13 mouse cellular contexts compared by ENCODE assay signal in genomic region chr19:8702458-8702857, GRCm38 (mm10). TPM values are rescaled to one million over a fixed set of nuclear protein-coding genes. Genes with fewer than 3 reads are reported as not detected.
DNase-seq lines count a peak whose midpoint lies in the region; ATAC-seq and TF ChIP-seq lines count a peak whose summit lies in the region.
"Had no signal": no experiment of that assay in that cellular context is flagged by ENCODE, and none has a peak within 500 bp of the region (broad histone marks: within the 10 kb centered on the region; RNA-seq: fewer than 3 reads in every experiment).

No protein-coding gene starts in this region.

- peaks cover under 1% of the 10 kb centered on the region for H3K36me3 ChIP-seq in heart, embryonic 11.5 days (ENCODE audit: control insufficient read depth, insufficient read depth, low read length)
- peaks cover 10% of the 10 kb centered on the region for H3K36me3 ChIP-seq in ES-Bruce4 (ENCODE audit: control insufficient read depth, insufficient read depth, low read length, poor library complexity, severe bottlenecking)
- peaks cover 10% of the 10 kb centered on the region for H3K36me3 ChIP-seq in heart, postnatal 0 days (replicated peaks; ENCODE audit: control insufficient read depth, insufficient read depth, low read length)
- H3K36me3 ChIP-seq in forebrain, postnatal 0 days (ENCODE audit: insufficient read depth) = peaks cover 8% of the 10 kb centered on the region
- peaks cover 5% of the 10 kb centered on the region for H3K36me3 ChIP-seq in forebrain, embryonic 16.5 days (ENCODE audit: control insufficient read depth, insufficient read depth)

- no peak for ATAC-seq in heart, embryonic 11.5 days (replicated peaks; ENCODE audit: insufficient number of reproducible peaks, low FRiP score, low TSS enrichment)
- no peak for ATAC-seq in heart, postnatal 0 days (ENCODE audit: insufficient read depth, low read depth)
- ATAC-seq in forebrain, postnatal 0 days = no peak
- ATAC-seq in forebrain, embryonic 16.5 days = no peak

- no peak overlapping the region for H3K4me2 ChIP-seq in heart, embryonic 11.5 days
- no peak overlapping the region for H3K4me2 ChIP-seq in heart, postnatal 0 days (ENCODE audit: low read depth, low read length)
- no peak overlapping the region for H3K4me2 ChIP-seq in forebrain, postnatal 0 days (ENCODE audit: low read depth)
- no peak overlapping the region for H3K4me2 ChIP-seq in forebrain, embryonic 16.5 days (ENCODE audit: low read length)
- H3K4me2 ChIP-seq: lung, embryonic 15.5 days had no signal

- TF ChIP-seq POLR2A in ES-Bruce4 (IDR thresholded peaks at IDR 0.05; ENCODE audit: insufficient read depth, low read length) = no peak

- TF ChIP-seq CTCF in ES-Bruce4 (IDR thresholded peaks at IDR 0.05; ENCODE audit: low read depth, low read length) = no peak
- no peak for TF ChIP-seq CTCF in heart, postnatal 0 days (IDR thresholded peaks at IDR 0.05; ENCODE audit: low read depth)
- no peak for TF ChIP-seq CTCF in forebrain, postnatal 0 days (IDR thresholded peaks at IDR 0.05; ENCODE audit: low read depth)

- H3K4me1 ChIP-seq in heart, embryonic 11.5 days (ENCODE audit: control insufficient read depth, insufficient read depth, low read length) = no peaks in the 10 kb centered on the region
- H3K4me1 ChIP-seq in ES-Bruce4 (ENCODE audit: control insufficient read depth, insufficient read depth, low read length) = peaks cover 3% of the 10 kb centered on the region
- no peaks in the 10 kb centered on the region for H3K4me1 ChIP-seq in heart, postnatal 0 days (ENCODE audit: control insufficient read depth, insufficient read depth)
- H3K4me1 ChIP-seq in forebrain, postnatal 0 days (ENCODE audit: insufficient read depth) = no peaks in the 10 kb centered on the region
- no peaks in the 10 kb centered on the region for H3K4me1 ChIP-seq in forebrain, embryonic 16.5 days (replicated peaks; ENCODE audit: control insufficient read depth, insufficient read depth, low read length)
- H3K4me1 ChIP-seq: lung, embryonic 15.5 days had no signal

- no peak overlapping the region for H3K9ac ChIP-seq in heart, embryonic 11.5 days (ENCODE audit: low read depth, low read length)
- H3K9ac ChIP-seq in ES-Bruce4 (ENCODE audit: low read depth, poor library complexity, severe bottlenecking) = 0 out of 2 replicates have a peak overlapping the region, but pooled peaks have one; percentile 2
- no peak overlapping the region for H3K9ac ChIP-seq in heart, postnatal 0 days (replicated peaks; ENCODE audit: low read depth, low read length)
- H3K9ac ChIP-seq in forebrain, postnatal 0 days = no peak overlapping the region
- no peak overlapping the region for H3K9ac ChIP-seq in forebrain, embryonic 16.5 days (replicated peaks; ENCODE audit: low read depth, low read length)
- H3K9ac ChIP-seq: lung, embryonic 15.5 days had no signal

- 0 out of 2 replicates have a peak, but pooled peaks have one; percentile 19 for TF ChIP-seq EP300 in ES-Bruce4 (IDR thresholded peaks at IDR 0.05; ENCODE audit: insufficient read depth, low read depth, low read length)
- TF ChIP-seq EP300 in heart, postnatal 0 days (IDR thresholded peaks at IDR 0.05; ENCODE audit: low read depth) = 0 out of 2 replicates have a peak, but pooled peaks have one; percentile 31

- WGBS in heart, embryonic 11.5 days (ENCODE audit: insufficient replicate concordance) = 62% methylated on average over 3 of the region's 3 CpGs
- WGBS in heart, postnatal 0 days = 53% methylated on average over 3 of the region's 3 CpGs
- WGBS in forebrain, postnatal 0 days = 53% methylated on average over 3 of the region's 3 CpGs
- 55% methylated on average over 3 of the region's 3 CpGs for WGBS in forebrain, embryonic 16.5 days

- H3K9me3 ChIP-seq in heart, embryonic 11.5 days (replicated peaks; ENCODE audit: control insufficient read depth, low read length) = no peaks in the 10 kb centered on the region
- H3K9me3 ChIP-seq in ES-Bruce4 (replicated peaks; ENCODE audit: control insufficient read depth, insufficient read depth, low read length, poor library complexity, severe bottlenecking) = no peaks in the 10 kb centered on the region
- H3K9me3 ChIP-seq in heart, postnatal 0 days (replicated peaks; ENCODE audit: control insufficient read depth, low read length) = no peaks in the 10 kb centered on the region
- H3K9me3 ChIP-seq in forebrain, postnatal 0 days (ENCODE audit: low read length) = no peaks in the 10 kb centered on the region
- no peaks in the 10 kb centered on the region for H3K9me3 ChIP-seq in forebrain, embryonic 16.5 days (ENCODE audit: control insufficient read depth, low read length)
- H3K9me3 ChIP-seq: lung, embryonic 15.5 days had no signal

- H3K4me3 ChIP-seq in heart, embryonic 11.5 days (ENCODE audit: low read depth, low read length) = no peak overlapping the region
- H3K4me3 ChIP-seq in ES-Bruce4 (ENCODE audit: low read depth, low read length) = no peak overlapping the region
- H3K4me3 ChIP-seq in heart, postnatal 0 days (ENCODE audit: low read depth, low read length) = no peak overlapping the region
- H3K4me3 ChIP-seq in forebrain, postnatal 0 days (ENCODE audit: low read depth, low read length) = no peak overlapping the region
- H3K4me3 ChIP-seq in forebrain, embryonic 16.5 days (replicated peaks; ENCODE audit: low read length) = no peak overlapping the region
- H3K4me3 ChIP-seq: lung, embryonic 15.5 days had no signal

- no peaks in the 10 kb centered on the region for H3K27me3 ChIP-seq in heart, embryonic 11.5 days (ENCODE audit: control insufficient read depth, insufficient read depth, low read length)
- H3K27me3 ChIP-seq in ES-Bruce4 (ENCODE audit: control insufficient read depth, insufficient read depth, low read length, poor library complexity, severe bottlenecking) = no peaks in the 10 kb centered on the region
- no peaks in the 10 kb centered on the region for H3K27me3 ChIP-seq in heart, postnatal 0 days (ENCODE audit: control insufficient read depth, insufficient read depth, low read length)
- H3K27me3 ChIP-seq in forebrain, postnatal 0 days (ENCODE audit: insufficient read depth, low read length) = no peaks in the 10 kb centered on the region
- no peaks in the 10 kb centered on the region for H3K27me3 ChIP-seq in forebrain, embryonic 16.5 days (replicated peaks; ENCODE audit: control insufficient read depth, insufficient read depth, low read length)
- H3K27me3 ChIP-seq: CH12.LX; lung, embryonic 15.5 days had no signal

- peak; percentile 97 for DNase-seq in heart, adult 11 months
- DNase-seq in heart, postnatal 0 days (ENCODE audit: low spot score) = no peak
- DNase-seq in kidney, postnatal 4 days = peak; percentile 51 to 62
- DNase-seq in forebrain, postnatal 0 days = no peak
- no peak for DNase-seq in urinary bladder, postnatal 14 days (ENCODE audit: low spot score)
- DNase-seq: cerebellum, postnatal 25 days; right cerebral cortex, postnatal 25 days had no signal

- no peak overlapping the region for H3K27ac ChIP-seq in heart, embryonic 11.5 days (ENCODE audit: low read depth, low read length)
- 0 out of 2 replicates have a peak overlapping the region, but pooled peaks have one; percentile 12 for H3K27ac ChIP-seq in ES-Bruce4 (ENCODE audit: insufficient read depth, low read length)
- no peak overlapping the region for H3K27ac ChIP-seq in heart, postnatal 0 days (ENCODE audit: low read depth)
- H3K27ac ChIP-seq in forebrain, postnatal 0 days (ENCODE audit: low read depth, low read length) = no peak overlapping the region
- no peak overlapping the region for H3K27ac ChIP-seq in forebrain, embryonic 16.5 days (ENCODE audit: low read length)
- H3K27ac ChIP-seq: lung, embryonic 15.5 days had no signal

RNA-seq across cellular contexts. Expression of gene Slc3a2, which starts 20.7 kb away (rescaled TPM):
- 82.6 and 87.8 TPM in 2 replicates for polyA plus RNA-seq in heart, embryonic 11.5 days (2014; fragmentation: Nextera tagmentation; extraction: Ambion mirVana)
- polyA plus RNA-seq in ES-Bruce4 (2011; ENCODE audit: insufficient read depth, insufficient read length, low read depth, missing spikeins) = 170 TPM in 2 replicates
- 38.3 and 66.4 TPM in 2 replicates for total RNA-seq in heart, postnatal 0 days (2014; rRNA removed; ENCODE audit: low replicate concordance)
- 40.9 and 41.5 TPM in 2 replicates for polyA plus RNA-seq in heart, postnatal 0 days (2015; fragmentation: Nextera tagmentation; extraction: Ambion mirVana)
- total RNA-seq in forebrain, postnatal 0 days (2014; rRNA removed) = 107 and 116 TPM in 2 replicates
- polyA plus RNA-seq in forebrain, postnatal 0 days (2015; fragmentation: Nextera tagmentation; extraction: Ambion mirVana) = 247 and 256 TPM in 2 replicates
- 186 TPM in 2 replicates for polyA plus RNA-seq in forebrain, embryonic 16.5 days (2015; fragmentation: Nextera tagmentation; extraction: Ambion mirVana)

RNA-seq across cellular contexts. Expression of gene Wdr74, which starts 33.2 kb away (rescaled TPM):
- polyA plus RNA-seq in heart, embryonic 11.5 days (2014; fragmentation: Nextera tagmentation; extraction: Ambion mirVana) = 56.4 and 58.8 TPM in 2 replicates
- polyA plus RNA-seq in ES-Bruce4 (2011; ENCODE audit: insufficient read depth, insufficient read length, low read depth, missing spikeins) = 81.1 and 97.0 TPM in 2 replicates
- total RNA-seq in heart, postnatal 0 days (2014; rRNA removed; ENCODE audit: low replicate concordance) = 40.8 and 45.8 TPM in 2 replicates
- 35.4 and 36.6 TPM in 2 replicates for polyA plus RNA-seq in heart, postnatal 0 days (2015; fragmentation: Nextera tagmentation; extraction: Ambion mirVana)
- 74.1 and 85.9 TPM in 2 replicates for total RNA-seq in forebrain, postnatal 0 days (2014; rRNA removed)
- 98.7 and 113 TPM in 2 replicates for polyA plus RNA-seq in forebrain, postnatal 0 days (2015; fragmentation: Nextera tagmentation; extraction: Ambion mirVana)
- polyA plus RNA-seq in forebrain, embryonic 16.5 days (2015; fragmentation: Nextera tagmentation; extraction: Ambion mirVana) = 90.6 and 109 TPM in 2 replicates

RNA-seq across cellular contexts. Expression of gene 1700092M07Rik, which starts 38.1 kb away (rescaled TPM):
- polyA plus RNA-seq in heart, embryonic 11.5 days (2014; fragmentation: Nextera tagmentation; extraction: Ambion mirVana) = 0.99 and 2.2 TPM in 2 replicates
- polyA plus RNA-seq in ES-Bruce4 (2011; ENCODE audit: insufficient read depth, insufficient read length, low read depth, missing spikeins) = 2.2 TPM in 1 of 2 replicates, not detected in the other
- not detected in 2 replicates for total RNA-seq in heart, postnatal 0 days (2014; rRNA removed; ENCODE audit: low replicate concordance)
- 0.38 TPM in 1 of 2 replicates, not detected in the other for polyA plus RNA-seq in heart, postnatal 0 days (2015; fragmentation: Nextera tagmentation; extraction: Ambion mirVana)
- total RNA-seq in forebrain, postnatal 0 days (2014; rRNA removed) = not detected in 2 replicates
- polyA plus RNA-seq in forebrain, postnatal 0 days (2015; fragmentation: Nextera tagmentation; extraction: Ambion mirVana) = 0.65 and 0.67 TPM in 2 replicates
- 2.5 and 2.8 TPM in 2 replicates for polyA plus RNA-seq in forebrain, embryonic 16.5 days (2015; fragmentation: Nextera tagmentation; extraction: Ambion mirVana)
- total RNA-seq: hematopoietic stem cell, adult 5-6 weeks had no signal

RNA-seq across cellular contexts. Expression of gene Stx5a, which starts 38.8 kb away (rescaled TPM):
- polyA plus RNA-seq in heart, embryonic 11.5 days (2014; fragmentation: Nextera tagmentation; extraction: Ambion mirVana) = 82.2 and 85.1 TPM in 2 replicates
- polyA plus RNA-seq in ES-Bruce4 (2011; ENCODE audit: insufficient read depth, insufficient read length, low read depth, missing spikeins) = 45.6 and 47.1 TPM in 2 replicates
- 104 and 105 TPM in 2 replicates for total RNA-seq in heart, postnatal 0 days (2014; rRNA removed; ENCODE audit: low replicate concordance)
- polyA plus RNA-seq in heart, postnatal 0 days (2015; fragmentation: Nextera tagmentation; extraction: Ambion mirVana) = 57.0 and 63.6 TPM in 2 replicates
- total RNA-seq in forebrain, postnatal 0 days (2014; rRNA removed) = 130 and 140 TPM in 2 replicates
- 86.4 and 97.6 TPM in 2 replicates for polyA plus RNA-seq in forebrain, postnatal 0 days (2015; fragmentation: Nextera tagmentation; extraction: Ambion mirVana)
- polyA plus RNA-seq in forebrain, embryonic 16.5 days (2015; fragmentation: Nextera tagmentation; extraction: Ambion mirVana) = 129 and 136 TPM in 2 replicates

RNA-seq across cellular contexts. Expression of gene Chrm1, which starts 38.9 kb away (rescaled TPM):
- polyA plus RNA-seq in heart, embryonic 11.5 days (2014; fragmentation: Nextera tagmentation; extraction: Ambion mirVana) = 0.06 TPM in 1 of 2 replicates, not detected in the other
- not detected in 2 replicates for polyA plus RNA-seq in ES-Bruce4 (2011; ENCODE audit: insufficient read depth, insufficient read length, low read depth, missing spikeins)
- total RNA-seq in heart, postnatal 0 days (2014; rRNA removed; ENCODE audit: low replicate concordance) = not detected in 2 replicates
- polyA plus RNA-seq in heart, postnatal 0 days (2015; fragmentation: Nextera tagmentation; extraction: Ambion mirVana) = 0.05 TPM in 1 of 2 replicates, not detected in the other
- 17.0 and 17.5 TPM in 2 replicates for total RNA-seq in forebrain, postnatal 0 days (2014; rRNA removed)
- polyA plus RNA-seq in forebrain, postnatal 0 days (2015; fragmentation: Nextera tagmentation; extraction: Ambion mirVana) = 12.4 and 14.9 TPM in 2 replicates
- 6.9 and 8.2 TPM in 2 replicates for polyA plus RNA-seq in forebrain, embryonic 16.5 days (2015; fragmentation: Nextera tagmentation; extraction: Ambion mirVana)
- total RNA-seq: CH12.LX; hematopoietic stem cell, adult 5-6 weeks had no signal

Comparison
In these comparisons a context has a peak if more than half of its experiments do, and no peak if none do; other contexts are left out.
1. DNase-seq: peak in heart, adult 11 months (single experiment) and kidney, postnatal 4 days (2 of 2); none in heart, postnatal 0 days (single experiment), forebrain, postnatal 0 days (single experiment) and urinary bladder, postnatal 14 days (single experiment).